Mouse (Mus musculus): ENCODE results near the gene Cnpy4.

Cnpy4 gene

DNA sequence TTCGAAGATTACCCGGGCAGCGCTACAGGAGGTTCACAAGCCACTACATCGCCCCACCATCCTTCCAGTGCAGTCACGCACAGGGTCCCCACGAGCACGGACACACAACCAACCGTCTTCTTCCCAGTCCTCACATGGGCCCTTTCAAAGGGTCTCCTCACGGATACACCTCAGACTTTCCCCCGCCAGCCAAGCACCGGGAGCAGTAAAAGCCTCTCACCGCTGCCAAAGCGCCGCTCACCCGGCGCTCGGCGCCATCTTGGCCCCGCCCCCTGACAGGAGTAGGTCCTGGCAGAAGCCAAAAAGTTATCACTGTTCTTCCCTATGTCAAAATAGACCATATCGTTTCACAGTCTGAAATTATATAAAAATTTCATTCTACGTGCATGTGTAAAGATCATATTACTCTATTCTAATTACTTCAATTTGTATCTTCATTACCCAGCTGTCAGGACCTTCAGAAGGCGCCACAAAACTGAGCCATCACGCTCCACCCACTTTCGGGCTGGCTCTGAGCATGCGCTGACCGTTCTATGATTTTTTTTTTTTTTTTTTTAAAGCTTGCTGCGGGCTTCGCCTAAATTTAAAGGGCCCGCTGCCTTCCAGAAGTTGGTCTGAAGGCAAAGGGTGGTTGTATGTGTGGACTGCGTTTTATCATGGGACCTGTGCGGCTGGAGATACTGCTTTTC lies at the start of gene Cnpy4, which contains the start of gene Taf6:
Gene Cnpy4, plus strand, starts transcription at position 536 of the 689 bp plus-strand sequence.
Gene Taf6, minus strand, starts transcription at position 502 of the 689 bp plus-strand sequence.
- peak; percentile 86 to 89 for DNase-seq

DNA sequence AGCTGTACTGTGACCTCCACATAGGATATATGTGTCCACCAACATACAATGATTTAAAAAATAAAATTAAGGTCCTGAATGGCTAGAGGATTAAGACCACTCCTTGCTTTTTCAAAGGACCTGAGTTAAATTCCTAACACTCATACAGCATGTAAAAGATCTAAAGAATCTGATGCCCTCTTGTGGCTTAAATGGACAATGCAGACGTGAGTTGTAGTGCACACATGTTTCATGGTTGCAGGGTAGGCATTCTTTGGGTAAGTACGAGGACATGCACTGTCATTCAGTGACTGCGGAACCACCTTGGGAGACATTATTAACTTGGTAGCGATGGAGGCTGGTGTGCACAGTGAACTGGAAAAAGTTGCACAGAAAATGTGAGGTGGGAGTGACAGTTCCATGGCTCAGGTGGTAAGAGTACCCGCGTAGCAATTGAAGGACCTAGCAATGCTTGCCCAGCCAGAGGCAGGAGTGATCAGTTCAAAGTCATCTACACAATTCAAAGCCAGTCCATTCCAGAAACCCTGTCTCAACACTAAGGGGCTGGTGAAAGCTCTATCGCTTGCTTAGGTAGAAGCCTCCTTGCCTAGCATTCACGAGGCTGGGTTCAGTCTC lies 49.2 kb upstream of the Cnpy4 start:
- DNase-seq = peak in 1 of 2 experiments; percentile 30

GRCm38 (mm10) chr5:138138585-138138984 lies 48.7 kb upstream of the Cnpy4 start:
- no peak for DNase-seq

DNA sequence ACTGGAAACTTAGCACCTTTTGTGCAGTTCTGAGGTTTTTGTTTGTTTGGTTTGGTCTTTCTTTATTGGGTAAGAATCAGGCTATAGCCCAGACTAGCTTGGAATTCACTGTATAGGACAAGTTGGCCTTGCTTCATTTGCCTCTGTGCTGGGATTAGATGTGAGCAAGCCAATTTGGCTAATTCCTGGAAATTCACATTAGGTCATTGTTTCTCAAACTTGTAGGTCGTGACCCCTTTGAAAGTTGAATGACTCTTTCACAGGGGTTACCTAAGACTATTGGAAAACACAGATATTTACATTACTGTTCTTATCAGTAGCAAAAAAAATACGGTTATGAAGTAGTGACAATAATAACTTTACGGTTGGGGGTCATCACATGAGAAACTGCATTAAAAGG lies 32.9 kb upstream of the Cnpy4 start:
- DNase-seq = no peak

- peak; percentile 90 to 95 for DNase-seq
Observed at GRCm38 (mm10) chr5:138155443-138155976, 31.8 kb upstream of the Cnpy4 start, which contains the start of gene Zfp113. Gene Zfp113, minus strand, starts transcription at chr5:138155744.

DNA sequence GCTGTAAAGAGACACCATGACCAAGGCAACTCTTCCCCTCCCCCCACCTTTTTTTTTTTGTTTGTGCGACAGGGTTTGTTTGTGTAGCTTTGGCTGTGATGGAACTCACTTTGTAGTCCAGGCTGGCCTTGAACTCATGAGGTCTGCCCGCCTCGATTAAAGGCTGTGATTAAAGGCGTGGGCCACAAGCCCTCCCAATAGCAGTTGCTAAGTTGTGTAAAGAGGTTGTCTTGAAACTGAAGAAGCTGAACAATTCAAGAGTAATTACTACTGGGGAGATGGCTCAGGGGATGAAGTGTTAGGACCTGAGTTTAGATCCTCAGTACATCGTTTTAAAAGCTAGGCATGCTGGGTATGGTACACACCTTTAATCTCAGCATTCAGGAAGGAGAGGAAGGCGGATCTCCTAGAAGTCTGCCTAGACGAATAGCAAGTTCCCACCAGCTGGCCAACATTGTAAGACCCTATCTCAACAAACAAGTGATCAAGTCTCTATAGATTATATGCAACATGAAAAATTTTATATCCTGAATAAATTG lies 27.0 kb upstream of the Cnpy4 start:
- DNase-seq = no peak

DNA sequence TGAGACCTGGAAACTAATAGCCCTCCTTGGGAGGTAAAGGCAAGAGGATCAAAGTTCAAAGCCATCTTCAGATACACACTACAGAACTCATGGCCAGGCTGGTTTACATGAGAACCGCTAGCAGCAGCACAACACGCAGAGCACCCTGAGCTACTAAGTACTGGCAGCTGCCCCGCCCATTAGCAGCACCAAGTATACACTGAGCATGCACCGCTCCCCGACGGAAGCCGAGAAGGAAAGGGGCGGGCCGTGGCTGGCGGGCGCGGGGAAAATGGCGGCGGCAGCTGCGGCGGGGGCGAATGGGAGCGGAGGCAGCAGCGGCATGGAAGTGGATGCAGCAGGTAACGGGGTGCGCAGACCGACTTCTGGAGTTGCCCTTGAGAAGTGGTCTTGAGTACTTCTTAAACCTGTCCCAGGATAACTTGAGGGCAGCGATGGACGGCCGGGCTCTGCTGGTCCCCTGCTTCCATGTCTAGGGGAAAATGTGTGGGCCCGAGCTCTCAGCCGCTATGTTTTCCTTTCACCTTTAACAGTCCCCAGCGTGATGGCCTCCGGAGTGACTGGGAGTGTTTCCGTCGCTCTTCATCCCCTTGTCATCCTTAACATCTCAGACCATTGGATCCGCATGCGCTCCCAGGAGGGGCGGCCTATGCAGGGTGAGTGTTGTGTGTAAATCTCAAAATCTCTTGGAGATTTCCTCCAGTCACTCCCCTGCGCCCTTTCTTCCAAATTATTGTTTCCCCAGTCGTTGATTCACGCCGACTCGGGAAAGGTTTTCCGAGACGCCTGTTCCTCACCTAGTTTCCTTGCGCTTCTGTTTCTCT lies 26.2 kb upstream of the Cnpy4 start, which contains the start of gene Cops6:
Gene Cops6, plus strand, starts transcription at position 230 of the 824 bp plus-strand sequence.
- peak; percentile 94 to 95 for DNase-seq

GRCm38 (mm10) chr5:138163046-138163445 lies 24.2 kb upstream of the Cnpy4 start:
- no peak for DNase-seq

GRCm38 (mm10) chr5:138163610-138164009 lies 23.7 kb upstream of the Cnpy4 start:
- DNase-seq = no peak

GRCm38 (mm10) chr5:138165594-138165993 lies 21.7 kb upstream of the Cnpy4 start:
- no peak for DNase-seq

- peak; percentile 96 to 97 for DNase-seq
Observed at GRCm38 (mm10) chr5:138170936-138171561, 16.2 kb upstream of the Cnpy4 start.

DNA sequence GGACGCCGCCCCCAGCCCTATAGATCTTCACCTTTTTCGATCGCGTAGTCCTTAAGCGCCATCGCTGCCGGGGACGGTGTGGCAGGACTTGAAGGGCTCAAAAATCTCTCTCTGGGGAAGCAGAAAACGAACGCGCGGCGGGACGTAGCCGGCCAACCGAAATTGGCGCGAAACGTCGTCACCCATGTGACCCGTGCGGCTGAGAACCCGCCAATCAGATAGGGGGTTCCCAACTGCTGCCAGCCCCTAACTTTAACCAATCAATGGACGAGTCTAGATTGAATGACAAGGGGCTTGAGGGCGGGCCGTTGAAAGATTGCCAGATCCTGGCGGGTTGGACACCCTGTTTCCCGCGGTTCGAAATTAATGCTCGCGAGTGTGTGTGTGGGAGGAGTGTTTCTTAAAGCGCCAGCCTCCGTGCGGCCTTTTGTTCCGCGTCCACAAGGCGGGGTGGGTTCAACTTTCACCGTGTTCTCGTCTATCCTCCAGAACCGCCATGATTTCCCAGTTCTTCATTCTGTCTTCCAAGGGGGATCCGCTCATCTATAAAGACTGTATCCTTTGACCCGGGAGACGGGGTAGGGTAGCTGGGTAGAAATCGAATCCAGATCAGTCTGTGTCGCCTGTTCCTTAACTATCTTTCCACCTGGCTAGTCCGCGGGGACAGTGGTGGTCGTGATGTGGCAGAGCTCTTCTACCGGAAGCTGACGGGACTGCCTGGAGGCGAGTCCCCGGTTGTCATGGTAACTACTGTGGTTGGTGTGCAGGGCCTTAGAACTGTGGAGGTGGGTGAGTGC lies 15.4 kb upstream of the Cnpy4 start, which contains the start of the genes Ap4m1 and Mcm7:
Gene Ap4m1, plus strand, starts transcription at position 308 of the 797 bp plus-strand sequence.
Gene Mcm7, minus strand, starts transcription at position 728 of the 797 bp plus-strand sequence.
- peak; percentile 99 for DNase-seq

GRCm38 (mm10) chr5:138173217-138173616 lies 14.1 kb upstream of the Cnpy4 start:
- DNase-seq = no peak

- DNase-seq = peak; percentile 75 to 77
Observed at GRCm38 (mm10) chr5:138187661-138188306, 499 bp downstream of the Cnpy4 start.

GRCm38 (mm10) chr5:138193771-138194727 lies 6.8 kb downstream of the Cnpy4 start, which contains the start of gene Mblac1:
Gene Mblac1, plus strand, starts transcription at chr5:138194314.
- peak; percentile 87 for DNase-seq

GRCm38 (mm10) chr5:138194755-138195345 lies 7.6 kb downstream of the Cnpy4 start:
- peak in 1 of 2 experiments; percentile 30 for DNase-seq

DNA sequence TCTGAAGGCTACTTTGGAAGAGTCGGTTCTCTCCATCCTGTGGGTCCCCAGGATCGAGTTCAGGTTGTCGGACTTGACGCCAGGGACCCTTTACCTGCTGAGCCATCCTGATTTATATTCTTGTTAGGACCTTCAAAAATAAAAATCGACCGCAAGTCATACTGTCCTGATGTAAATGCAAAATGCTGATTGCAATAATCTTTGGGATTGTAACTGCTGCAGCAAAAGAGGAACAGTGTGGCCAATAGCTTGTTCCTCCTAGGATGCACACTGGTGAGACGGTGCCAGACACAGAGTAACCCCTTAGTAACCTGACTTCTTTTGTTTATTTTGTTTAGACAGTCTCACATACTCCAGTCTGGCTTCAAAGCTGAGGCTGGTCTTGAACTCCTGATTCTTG lies 8.2 kb downstream of the Cnpy4 start:
- DNase-seq = no peak

GRCm38 (mm10) chr5:138199576-138199975 lies 12.3 kb downstream of the Cnpy4 start:
- no peak for DNase-seq

DNA sequence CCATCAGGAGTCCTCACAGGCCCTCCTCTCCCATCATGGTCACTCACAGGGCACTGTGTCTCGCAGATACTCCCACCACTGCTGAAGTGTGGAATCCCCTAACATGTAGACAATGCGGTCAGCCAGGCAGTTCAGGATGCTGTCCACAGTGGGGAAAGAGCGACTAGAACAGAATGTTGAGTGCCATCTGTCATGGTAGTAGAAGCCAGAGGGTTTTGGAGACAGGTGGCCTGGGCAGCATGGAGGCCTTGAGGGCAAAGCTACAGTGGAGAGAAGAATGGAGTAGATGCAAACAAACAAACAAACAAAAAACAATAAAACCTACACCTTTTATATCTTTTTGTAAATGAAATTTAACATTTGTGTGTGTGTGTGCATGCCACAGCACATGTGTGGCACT lies 14.8 kb downstream of the Cnpy4 start:
- no peak for DNase-seq

All from lung, adult 18-20 months (tissue).